Mouse (Mus musculus): Measurements from ENCODE around the gene Lmbrd1. TPM values are rescaled to one million over a fixed set of nuclear protein-coding genes. Genes with fewer than 3 reads are reported as not detected.
"Not testable (repeated sequence)": the region's sequence is repeated elsewhere in the genome, so short reads cannot be mapped to it uniquely, and the experiment has no call there.

The Lmbrd1 gene
- polyA plus RNA-seq, 1 experiment from 2014 or later, result 43.8 TPM

DNA sequence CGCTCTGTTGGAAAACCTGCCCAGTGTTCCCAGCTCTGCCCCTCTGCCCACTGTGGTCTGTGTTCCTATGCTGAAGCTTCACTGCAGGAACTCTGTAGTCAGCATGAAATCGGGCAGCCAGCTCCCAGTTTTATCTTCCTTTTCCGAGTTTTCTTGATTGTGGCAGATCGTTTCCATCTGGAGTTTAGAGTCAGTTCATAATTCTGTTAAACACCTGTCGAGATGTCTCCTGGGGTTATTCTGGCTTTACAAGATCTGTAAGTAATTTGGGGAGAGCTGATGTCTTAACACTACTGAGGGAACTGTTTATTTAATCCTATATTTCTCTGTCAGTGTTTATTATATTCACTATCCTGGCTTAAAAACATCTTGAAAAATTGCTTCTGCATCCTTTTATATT, 56.4 kb downstream of the Lmbrd1 start:
- Histone ChIP-seq H3K36me3 (ENCODE audit: control insufficient read depth, insufficient read depth, low read length) (peaks cover 20% of the 10 kb centered on the region; the same call in 1 of the 2 replicates), H3K9me3 (ENCODE audit: control insufficient read depth, low read depth, low read length) (no peaks in the 10 kb centered on the region), H3K9ac (replicated peaks; ENCODE audit: low read depth, low read length) (no peak overlapping the region), H3K27me3 (ENCODE audit: control insufficient read depth, insufficient read depth, low read length) (no peaks in the 10 kb centered on the region), H3K4me1 (ENCODE audit: control insufficient read depth, insufficient read depth, low read length) (no peaks in the 10 kb centered on the region), H3K4me3 (ENCODE audit: low read depth, low read length) (no peak overlapping the region), H3K27ac (ENCODE audit: low read length) (no peak overlapping the region), H3K4me2 (replicated peaks; ENCODE audit: low read depth, low read length) (no peak overlapping the region)
- no peak for ATAC-seq (ENCODE audit: insufficient number of reproducible peaks, insufficient read depth, low FRiP score, low read depth)
- WGBS, result 50% methylated on average over 5 of the region's 5 CpGs

DNA sequence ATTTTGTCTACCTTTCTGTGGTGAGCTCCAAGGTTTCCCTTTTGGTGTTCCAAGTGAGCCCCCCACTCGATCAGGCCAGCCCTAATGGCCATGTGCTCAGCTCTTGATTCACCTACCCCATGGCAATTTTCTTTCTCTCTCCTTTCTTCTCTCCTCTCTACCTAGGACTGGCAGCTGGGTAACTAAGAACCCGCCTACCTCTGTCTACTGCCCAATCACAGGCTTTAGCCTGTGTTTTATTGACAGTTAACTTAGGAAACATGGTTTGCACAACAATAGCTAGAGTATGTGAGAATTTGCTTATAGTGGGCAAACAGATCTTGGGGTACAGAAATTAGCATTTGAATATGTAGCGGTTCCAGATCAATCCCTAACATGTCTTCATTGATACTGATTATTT, 62.5 kb downstream of the Lmbrd1 start:
- Histone ChIP-seq H3K4me2 (replicated peaks; ENCODE audit: low read depth, low read length) (no peak overlapping the region), H3K36me3 (ENCODE audit: control insufficient read depth, insufficient read depth, low read length) (no peaks in the 10 kb centered on the region), H3K9me3 (ENCODE audit: control insufficient read depth, low read depth, low read length) (no peaks in the 10 kb centered on the region), H3K9ac (replicated peaks; ENCODE audit: low read depth, low read length) (no peak overlapping the region), H3K4me1 (ENCODE audit: control insufficient read depth, insufficient read depth, low read length) (no peaks in the 10 kb centered on the region), H3K27me3 (ENCODE audit: control insufficient read depth, insufficient read depth, low read length) (no peaks in the 10 kb centered on the region), H3K27ac (ENCODE audit: low read length) (no peak overlapping the region), H3K4me3 (ENCODE audit: low read depth, low read length) (no peak overlapping the region)
- 83% methylated on average over 3 of the region's 3 CpGs for WGBS
- no peak for ATAC-seq (ENCODE audit: insufficient number of reproducible peaks, insufficient read depth, low FRiP score, low read depth)

DNA sequence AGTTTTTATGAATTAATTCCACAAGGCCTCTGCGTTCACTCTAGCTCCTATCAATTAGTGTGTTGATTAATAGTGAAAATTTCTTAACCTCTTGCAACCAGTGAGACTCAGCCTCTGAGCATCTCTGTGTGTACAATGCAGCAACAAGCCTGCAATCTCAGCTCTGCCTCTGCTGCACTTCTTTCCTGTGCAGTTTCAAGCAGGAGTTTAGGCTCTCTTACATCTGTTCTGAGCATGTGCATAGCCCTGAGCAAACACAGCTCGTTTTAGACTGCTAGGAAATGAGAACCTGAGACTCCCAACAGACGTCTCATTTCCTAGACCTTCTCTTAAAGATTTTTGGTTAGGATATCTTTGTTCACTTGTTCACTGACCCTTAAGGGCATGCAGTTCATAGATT, 63.1 kb downstream of the Lmbrd1 start:
- Histone ChIP-seq H3K4me1 (ENCODE audit: control insufficient read depth, insufficient read depth, low read length) (no peaks in the 10 kb centered on the region), H3K27me3 (ENCODE audit: control insufficient read depth, insufficient read depth, low read length) (no peaks in the 10 kb centered on the region), H3K9ac (replicated peaks; ENCODE audit: low read depth, low read length) (no peak overlapping the region), H3K4me3 (ENCODE audit: low read depth, low read length) (no peak overlapping the region), H3K36me3 (ENCODE audit: control insufficient read depth, insufficient read depth, low read length) (no peaks in the 10 kb centered on the region), H3K27ac (ENCODE audit: low read length) (no peak overlapping the region), H3K9me3 (ENCODE audit: control insufficient read depth, low read depth, low read length) (no peaks in the 10 kb centered on the region), H3K4me2 (replicated peaks; ENCODE audit: low read depth, low read length) (no peak overlapping the region)
- 32% methylated on average over 3 of the region's 3 CpGs for WGBS
- no peak for ATAC-seq (ENCODE audit: insufficient number of reproducible peaks, insufficient read depth, low FRiP score, low read depth)

DNA sequence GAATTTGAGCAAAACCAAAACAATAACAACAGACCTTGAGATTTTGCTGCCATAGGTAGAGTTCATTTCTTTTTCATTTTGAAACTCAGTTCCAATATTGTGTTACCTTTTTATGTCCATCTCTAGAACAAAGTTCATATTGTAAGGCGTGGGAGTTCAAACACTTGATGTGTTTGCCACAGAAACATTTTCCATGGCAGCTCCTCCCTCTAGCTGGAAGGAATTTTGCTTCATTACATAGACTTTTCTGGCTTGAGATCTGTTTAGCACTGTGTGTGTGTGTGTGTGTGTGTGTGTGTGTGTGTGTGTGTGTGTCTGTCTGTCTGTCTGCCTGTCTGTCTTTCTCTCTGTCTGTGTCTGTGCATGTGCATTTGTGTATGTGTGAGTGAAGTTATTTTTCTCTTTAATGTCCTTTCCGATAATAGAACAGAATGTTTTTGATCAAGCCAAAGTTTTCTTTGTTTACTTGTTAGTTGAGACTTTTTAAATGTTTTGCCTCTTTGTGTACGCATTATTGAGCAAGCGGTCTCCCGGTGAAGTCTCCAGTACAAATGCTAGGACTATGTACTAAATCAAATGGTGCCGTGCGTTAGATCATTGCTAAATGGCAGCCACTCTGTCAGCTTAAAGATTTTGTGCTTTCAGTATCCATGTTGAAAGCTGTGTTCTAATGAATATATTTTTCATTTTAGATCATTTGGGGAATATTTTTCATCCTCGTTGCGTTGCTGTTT, 64.9 kb downstream of the Lmbrd1 start:
- 88% methylated on average over 9 of the region's 9 CpGs for WGBS
- no peaks in the 10 kb centered on the region for H3K9me3 ChIP-seq (ENCODE audit: control insufficient read depth, low read depth, low read length)
- no peak for ATAC-seq (ENCODE audit: insufficient number of reproducible peaks, insufficient read depth, low FRiP score, low read depth)
- no peak overlapping the region for H3K4me3 ChIP-seq (ENCODE audit: low read depth, low read length)
- no peak overlapping the region for H3K27ac ChIP-seq (ENCODE audit: low read length)
- H3K4me1 ChIP-seq (ENCODE audit: control insufficient read depth, insufficient read depth, low read length), result no peaks in the 10 kb centered on the region
- peaks cover 5% of the 10 kb centered on the region; the same call in 1 of the 2 replicates for H3K36me3 ChIP-seq (ENCODE audit: control insufficient read depth, insufficient read depth, low read length)
- H3K9ac ChIP-seq (replicated peaks; ENCODE audit: low read depth, low read length), result no peak overlapping the region
- no peaks in the 10 kb centered on the region for H3K27me3 ChIP-seq (ENCODE audit: control insufficient read depth, insufficient read depth, low read length)
- H3K4me2 ChIP-seq (replicated peaks; ENCODE audit: low read depth, low read length), result no peak overlapping the region

DNA sequence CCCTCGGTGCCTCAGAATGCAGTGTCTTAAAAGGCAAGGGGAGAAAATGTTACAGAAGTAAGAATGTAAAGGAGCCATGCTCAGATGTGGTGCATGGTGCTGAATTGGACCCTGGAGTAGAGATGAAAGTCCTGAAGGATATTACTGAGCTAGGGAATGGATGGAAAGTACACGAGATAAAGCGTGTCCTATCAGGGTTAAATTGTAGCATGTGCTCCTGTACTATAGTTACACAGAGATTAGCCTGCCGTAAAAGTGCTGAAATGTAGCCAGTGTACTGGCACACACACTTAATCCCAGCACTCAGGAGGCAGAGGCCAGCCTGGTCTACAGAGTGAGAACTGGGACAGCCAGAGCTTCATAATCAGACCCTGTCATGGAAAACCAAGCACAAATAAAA, 74.3 kb downstream of the Lmbrd1 start:
- no peak for ATAC-seq (ENCODE audit: insufficient number of reproducible peaks, insufficient read depth, low FRiP score, low read depth)
- no peaks in the 10 kb centered on the region for H3K9me3 ChIP-seq (ENCODE audit: control insufficient read depth, low read depth, low read length)
- WGBS, result 88% methylated on average over 4 of the region's 4 CpGs
- H3K9ac ChIP-seq (replicated peaks; ENCODE audit: low read depth, low read length), result no peak overlapping the region
- H3K27ac ChIP-seq (ENCODE audit: low read length), result no peak overlapping the region
- no peaks in the 10 kb centered on the region for H3K4me1 ChIP-seq (ENCODE audit: control insufficient read depth, insufficient read depth, low read length)
- no peak overlapping the region for H3K4me3 ChIP-seq (ENCODE audit: low read depth, low read length)
- no peaks in the 10 kb centered on the region for H3K27me3 ChIP-seq (ENCODE audit: control insufficient read depth, insufficient read depth, low read length)
- peaks cover 11% of the 10 kb centered on the region; the same call in 1 of the 2 replicates for H3K36me3 ChIP-seq (ENCODE audit: control insufficient read depth, insufficient read depth, low read length)
- H3K4me2 ChIP-seq (replicated peaks; ENCODE audit: low read depth, low read length), result no peak overlapping the region

DNA sequence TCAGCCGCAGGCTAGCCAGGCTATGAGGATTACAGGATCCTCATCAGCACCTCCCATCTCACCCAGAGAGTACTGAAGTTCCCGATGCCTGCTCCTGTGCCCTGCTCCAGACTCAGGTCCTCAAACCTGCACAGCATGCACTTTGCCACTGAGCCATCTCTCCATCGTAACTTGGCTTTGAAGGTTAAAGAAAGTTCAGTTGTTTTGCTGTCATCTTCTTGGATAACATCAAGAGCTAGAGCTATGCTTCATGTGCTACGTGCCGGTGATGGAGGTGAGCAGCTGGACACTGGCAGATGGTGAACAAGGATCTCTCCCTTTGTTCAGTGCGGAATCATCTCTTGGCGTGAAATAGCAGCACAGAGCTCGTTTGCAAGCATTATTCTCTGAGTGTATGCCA, 80.1 kb downstream of the Lmbrd1 start:
- no peak overlapping the region for H3K4me2 ChIP-seq (replicated peaks; ENCODE audit: low read depth, low read length)
- H3K27me3 ChIP-seq (ENCODE audit: control insufficient read depth, insufficient read depth, low read length), result no peaks in the 10 kb centered on the region
- 85% methylated on average over 8 of the region's 8 CpGs for WGBS
- 0 out of 2 replicates have a peak, but pooled peaks cover 7% of the 10 kb centered on the region for H3K36me3 ChIP-seq (ENCODE audit: control insufficient read depth, insufficient read depth, low read length)
- H3K9me3 ChIP-seq (ENCODE audit: control insufficient read depth, low read depth, low read length), result no peaks in the 10 kb centered on the region
- no peaks in the 10 kb centered on the region for H3K4me1 ChIP-seq (ENCODE audit: control insufficient read depth, insufficient read depth, low read length)
- H3K4me3 ChIP-seq (ENCODE audit: low read depth, low read length), result no peak overlapping the region
- no peak overlapping the region for H3K9ac ChIP-seq (replicated peaks; ENCODE audit: low read depth, low read length)
- no peak overlapping the region for H3K27ac ChIP-seq (ENCODE audit: low read length)
- ATAC-seq (ENCODE audit: insufficient number of reproducible peaks, insufficient read depth, low FRiP score, low read depth), result no peak

DNA sequence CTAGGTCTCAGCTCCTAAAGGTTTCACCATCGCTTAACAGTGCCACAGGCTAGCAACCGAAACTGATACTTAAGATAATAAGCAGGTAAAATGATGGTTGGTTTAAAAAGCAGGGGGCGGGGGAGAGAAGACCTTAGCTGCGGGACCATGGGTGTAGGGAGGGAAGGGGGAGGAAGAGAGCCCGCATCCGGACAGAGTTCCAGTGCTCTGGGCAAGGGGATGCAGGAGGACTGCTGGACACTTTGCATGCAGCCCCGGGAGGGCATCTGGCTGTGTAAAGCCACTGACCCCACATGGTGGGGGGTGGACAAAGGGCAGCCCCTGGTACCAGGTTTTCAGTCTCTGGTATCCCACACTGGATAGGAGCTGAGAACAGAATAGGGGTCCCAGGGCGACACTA, 88.0 kb downstream of the Lmbrd1 start:
- ATAC-seq (ENCODE audit: insufficient number of reproducible peaks, insufficient read depth, low FRiP score, low read depth), result no peak
- Histone ChIP-seq H3K4me2 (replicated peaks; ENCODE audit: low read depth, low read length) (no peak overlapping the region), H3K9me3 (ENCODE audit: control insufficient read depth, low read depth, low read length) (no peaks in the 10 kb centered on the region), H3K4me3 (ENCODE audit: low read depth, low read length) (no peak overlapping the region), H3K27me3 (ENCODE audit: control insufficient read depth, insufficient read depth, low read length) (no peaks in the 10 kb centered on the region), H3K9ac (replicated peaks; ENCODE audit: low read depth, low read length) (no peak overlapping the region), H3K27ac (ENCODE audit: low read length) (no peak overlapping the region), H3K4me1 (ENCODE audit: control insufficient read depth, insufficient read depth, low read length) (no peaks in the 10 kb centered on the region), H3K36me3 (ENCODE audit: control insufficient read depth, insufficient read depth, low read length) (no peaks in the 10 kb centered on the region)
- 82% methylated on average over 8 of the region's 8 CpGs for WGBS

DNA sequence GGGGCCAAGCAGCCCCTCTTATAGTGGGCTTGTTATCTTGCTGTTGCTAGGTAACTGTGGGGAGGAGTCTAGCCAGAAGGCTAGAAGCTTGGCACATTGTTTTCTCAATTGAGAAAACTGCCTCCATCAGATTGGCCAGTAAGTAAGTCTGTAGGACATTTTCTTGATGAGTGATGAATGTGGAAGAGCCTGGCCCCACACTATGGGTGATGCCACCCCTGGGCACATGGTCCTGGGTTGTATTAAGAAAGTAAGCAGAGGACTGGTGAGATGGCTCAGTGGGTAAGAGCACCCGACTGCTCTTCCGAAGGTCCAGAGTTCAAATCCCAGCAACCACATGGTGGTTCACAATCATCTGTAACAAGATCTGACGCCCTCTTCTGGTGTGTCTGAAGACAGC, 88.8 kb downstream of the Lmbrd1 start:
- not testable (repeated sequence) for H3K4me1 ChIP-seq (ENCODE audit: control insufficient read depth, insufficient read depth, low read length); H3K9me3 ChIP-seq (ENCODE audit: control insufficient read depth, low read depth, low read length); H3K27ac ChIP-seq (ENCODE audit: low read length); ATAC-seq (ENCODE audit: insufficient number of reproducible peaks, insufficient read depth, low FRiP score, low read depth); H3K9ac ChIP-seq (replicated peaks; ENCODE audit: low read depth, low read length); H3K4me3 ChIP-seq (ENCODE audit: low read depth, low read length); H3K27me3 ChIP-seq (ENCODE audit: control insufficient read depth, insufficient read depth, low read length); H3K4me2 ChIP-seq (replicated peaks; ENCODE audit: low read depth, low read length); H3K36me3 ChIP-seq (ENCODE audit: control insufficient read depth, insufficient read depth, low read length)
- 83% methylated on average over 3 of the region's 3 CpGs for WGBS

DNA sequence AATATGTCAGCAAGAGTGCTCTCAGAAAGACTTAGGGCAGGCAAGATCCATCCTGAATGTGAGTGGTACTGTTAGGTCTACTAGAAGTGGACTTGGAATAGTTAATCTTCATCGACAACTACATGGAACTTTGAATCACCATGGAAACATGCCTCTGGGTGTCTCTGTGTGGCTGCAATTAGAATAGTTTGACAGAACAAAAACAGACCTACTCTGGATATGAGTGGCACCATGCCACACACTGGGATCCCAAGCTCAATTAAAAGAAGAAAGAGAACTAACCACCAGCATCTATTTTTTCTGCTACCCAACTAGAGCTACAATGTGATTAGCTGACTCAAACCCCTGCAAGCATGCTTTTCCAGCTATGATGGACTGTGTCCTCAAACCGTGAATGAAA, 95.2 kb downstream of the Lmbrd1 start:
- Histone ChIP-seq H3K27me3 (ENCODE audit: control insufficient read depth, insufficient read depth, low read length) (no peaks in the 10 kb centered on the region), H3K4me3 (ENCODE audit: low read depth, low read length) (no peak overlapping the region), H3K27ac (ENCODE audit: low read length) (no peak overlapping the region), H3K9me3 (ENCODE audit: control insufficient read depth, low read depth, low read length) (no peaks in the 10 kb centered on the region), H3K4me2 (replicated peaks; ENCODE audit: low read depth, low read length) (no peak overlapping the region), H3K4me1 (ENCODE audit: control insufficient read depth, insufficient read depth, low read length) (no peaks in the 10 kb centered on the region), H3K9ac (replicated peaks; ENCODE audit: low read depth, low read length) (no peak overlapping the region), H3K36me3 (ENCODE audit: control insufficient read depth, insufficient read depth, low read length) (no peaks in the 10 kb centered on the region)
- 83% methylated on average over 2 of the region's 2 CpGs for WGBS
- no peak for ATAC-seq (ENCODE audit: insufficient number of reproducible peaks, insufficient read depth, low FRiP score, low read depth)

Measured in stomach, embryonic 14.5 days (tissue).